Mouse (Mus musculus) erythroblast, embryonic 14.5 days (primary cell): ENCODE results near the gene Rgl1.
"Not testable (repeated sequence)": the region's sequence is repeated elsewhere in the genome, so short reads cannot be mapped to it uniquely, and the experiment has no call there.

Experiments used
- GATA1 ChIP-seq: IDR thresholded peaks from 2 replicates; pipeline ENCODE4 v1.6.1; 2012; ENCODE audit warnings: low read length, inconsistent platforms, mixed read lengths
- TAL1 ChIP-seq: IDR thresholded peaks from 3 replicates; pipeline ENCODE4 v1.6.1; 2012; ENCODE audit warnings: low read length, inconsistent platforms, mixed read lengths

DNA sequence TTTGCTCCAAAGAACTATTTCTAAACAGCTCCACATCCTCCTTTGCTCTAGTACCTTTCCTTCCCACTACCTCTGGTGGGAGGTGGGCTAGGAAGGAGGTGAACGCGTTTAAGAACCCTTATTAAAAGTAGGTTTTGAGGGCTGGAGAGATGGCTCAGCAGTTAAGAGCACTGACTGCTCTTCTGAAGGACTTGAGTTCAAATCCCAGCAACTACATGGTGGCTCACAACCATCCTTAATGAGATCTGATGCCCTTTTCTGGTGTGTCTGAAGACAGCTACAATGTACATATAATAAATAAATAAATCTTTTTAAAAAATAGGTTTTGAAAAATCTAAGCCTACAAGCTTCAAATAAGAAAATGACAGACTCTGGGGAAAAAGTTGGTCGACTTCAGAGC lies 19.3 kb upstream of the Rgl1 start:
- not testable (repeated sequence) for TF ChIP-seq GATA1, TAL1
